ENCODE assay signal across 8 mouse cellular contexts in genomic region chrX:144317548-144318163, GRCm38 (mm10). TPM values are rescaled to one million over a fixed set of nuclear protein-coding genes. Genes with fewer than 3 reads are reported as not detected.
DNase-seq lines count a peak whose midpoint lies in the region; ATAC-seq and TF ChIP-seq lines count a peak whose summit lies in the region.

Gene Alg13, plus strand, starts transcription at chrX:144317804.

- H3K4me2 ChIP-seq in embryonic facial prominence, embryonic 13.5 days: peak within 1 kb of the TSS; percentile 75
- H3K4me2 ChIP-seq in limb, embryonic 12.5 days: peak within 1 kb of the TSS; percentile 75
- H3K4me2 ChIP-seq in midbrain, embryonic 14.5 days (ENCODE audit: low read length): peak within 1 kb of the TSS; percentile 79

- 0 out of 2 replicates have a peak, but pooled peaks have one; percentile 11 for TF ChIP-seq EP300 in heart, adult 2 months (IDR thresholded peaks at IDR 0.05; ENCODE audit: insufficient read depth, low read depth, low read length)

- H3K27ac ChIP-seq in embryonic facial prominence, embryonic 13.5 days: peak within 1 kb of the TSS; percentile 71
- peak within 1 kb of the TSS; percentile 47 for H3K27ac ChIP-seq in heart, adult 2 months
- H3K27ac ChIP-seq in limb, embryonic 12.5 days: peak within 1 kb of the TSS; percentile 82
- peak within 1 kb of the TSS; percentile 32; the same call in 1 of the 2 replicates for H3K27ac ChIP-seq in midbrain, embryonic 14.5 days (replicated peaks; ENCODE audit: low read depth, low read length)

- H3K9me3 ChIP-seq in embryonic facial prominence, embryonic 13.5 days: no peaks in the 10 kb centered on the region
- H3K9me3 ChIP-seq in limb, embryonic 12.5 days: no peaks in the 10 kb centered on the region
- H3K9me3 ChIP-seq in midbrain, embryonic 14.5 days (ENCODE audit: control insufficient read depth, low read length): no peaks in the 10 kb centered on the region

- peak within 1 kb of the TSS; percentile 75 for H3K9ac ChIP-seq in embryonic facial prominence, embryonic 13.5 days
- H3K9ac ChIP-seq in heart, adult 2 months (ENCODE audit: low read depth, low read length): peak within 1 kb of the TSS; percentile 76
- H3K9ac ChIP-seq in limb, embryonic 12.5 days (replicated peaks): peak within 1 kb of the TSS; percentile 71
- peak within 1 kb of the TSS; percentile 54 for H3K9ac ChIP-seq in midbrain, embryonic 14.5 days (replicated peaks; ENCODE audit: low read length)

- H3K4me1 ChIP-seq in embryonic facial prominence, embryonic 13.5 days: no peaks in the 10 kb centered on the region
- no peaks in the 10 kb centered on the region for H3K4me1 ChIP-seq in heart, adult 2 months (ENCODE audit: control insufficient read depth, insufficient read depth, low read length)
- H3K4me1 ChIP-seq in limb, embryonic 12.5 days (replicated peaks): no peaks in the 10 kb centered on the region
- no peaks in the 10 kb centered on the region for H3K4me1 ChIP-seq in midbrain, embryonic 14.5 days (ENCODE audit: control insufficient read depth, insufficient read depth, low read length)

- peak within 1 kb of the TSS; percentile 61 for H3K4me3 ChIP-seq in embryonic facial prominence, embryonic 13.5 days
- H3K4me3 ChIP-seq in heart, adult 2 months: peak within 1 kb of the TSS; percentile 65
- H3K4me3 ChIP-seq in limb, embryonic 12.5 days (replicated peaks): peak within 1 kb of the TSS; percentile 61
- peak within 1 kb of the TSS; percentile 52 for H3K4me3 ChIP-seq in midbrain, embryonic 14.5 days (replicated peaks; ENCODE audit: low read depth, low read length)

- intact Hi-C loops in heart, adult 2 months (cut with DNase I): no loop called here

- ATAC-seq in embryonic facial prominence, embryonic 13.5 days (ENCODE audit: insufficient number of reproducible peaks, insufficient read depth, low FRiP score, low TSS enrichment, low read depth): peak; percentile 78
- ATAC-seq in limb, embryonic 12.5 days (ENCODE audit: insufficient number of reproducible peaks, insufficient read depth, low FRiP score, low TSS enrichment, low read depth): peak; percentile 82
- peak; percentile 91 for ATAC-seq in midbrain, embryonic 14.5 days (ENCODE audit: low FRiP score, low TSS enrichment)

- no peaks in the 10 kb centered on the region for H3K79me2 ChIP-seq in heart, adult 2 months (replicated peaks; ENCODE audit: control insufficient read depth, insufficient read depth, low read length)

- 30% methylated on average over 43 of the region's 47 CpGs for WGBS in embryonic facial prominence, embryonic 13.5 days
- WGBS in heart, adult 2 months: 12% methylated on average over 46 of the region's 47 CpGs
- 16% methylated on average over 45 of the region's 47 CpGs for WGBS in limb, embryonic 12.5 days
- WGBS in midbrain, embryonic 14.5 days: 29% methylated on average over 46 of the region's 47 CpGs

- TF ChIP-seq POLR2A in heart, adult 2 months (IDR thresholded peaks at IDR 0.05; ENCODE audit: insufficient read depth, low read depth, low read length): no peak

- 0 out of 2 replicates have a peak, but pooled peaks cover 12% of the 10 kb centered on the region for H3K27me3 ChIP-seq in embryonic facial prominence, embryonic 13.5 days
- no peaks in the 10 kb centered on the region for H3K27me3 ChIP-seq in heart, adult 2 months (ENCODE audit: control insufficient read depth, insufficient read depth, low read length)
- peaks cover 15% of the 10 kb centered on the region for H3K27me3 ChIP-seq in limb, embryonic 12.5 days
- H3K27me3 ChIP-seq in midbrain, embryonic 14.5 days (ENCODE audit: control insufficient read depth, insufficient read depth, low read length): no peaks in the 10 kb centered on the region

- peak; percentile 82 for DNase-seq in 3T3-L1 (ENCODE audit: low read depth, low spot score)
- peak; percentile 41 to 44 for DNase-seq in adrenal gland, postnatal 4 days (ENCODE audit: low spot score in 2 of 2)
- peak; percentile 81 to 82 for DNase-seq in heart, adult 2 months
- peak; percentile 51 to 75 for DNase-seq in kidney, adult 8-10 months
- DNase-seq in midbrain, embryonic 14.5 days: peak; percentile 92
- peak; percentile 46 to 61 for DNase-seq in spleen, adult 18-20 months

- no peak for TF ChIP-seq CTCF in heart, adult 2 months (IDR thresholded peaks at IDR 0.05)

- no peaks in the 10 kb centered on the region for H3K36me3 ChIP-seq in embryonic facial prominence, embryonic 13.5 days
- H3K36me3 ChIP-seq in heart, adult 2 months (ENCODE audit: control insufficient read depth, insufficient read depth, low read length): no peaks in the 10 kb centered on the region
- no peaks in the 10 kb centered on the region for H3K36me3 ChIP-seq in limb, embryonic 12.5 days
- no peaks in the 10 kb centered on the region for H3K36me3 ChIP-seq in midbrain, embryonic 14.5 days (ENCODE audit: control insufficient read depth, insufficient read depth, low read length)

RNA-seq across cellular contexts. Expression of gene Alg13, which starts in this region (rescaled TPM):
- total RNA-seq in adrenal gland, postnatal 4 days (2021): 10 to 100 TPM; 16.7 to 18.6 TPM
- 17.5 and 21.8 TPM in 2 replicates for polyA plus RNA-seq in embryonic facial prominence, embryonic 13.5 days (2015; fragmentation: Nextera tagmentation; extraction: Ambion mirVana)
- total RNA-seq in heart, adult 2 months (2021): 1 to 10 TPM; 5.8 TPM
- polyA plus RNA-seq in heart, adult 2 months (2012; rRNA removed): 2.7 and 3.6 TPM in 2 replicates
- polyA plus RNA-seq in limb, embryonic 12.5 days (2016; fragmentation: Nextera tagmentation; extraction: Ambion mirVana): 30.2 and 31.8 TPM in 2 replicates
- polyA plus RNA-seq in midbrain, embryonic 14.5 days (2014; fragmentation: Nextera tagmentation; extraction: Ambion mirVana): 11.1 and 11.9 TPM in 2 replicates

Comparison
In these comparisons a context has a peak if more than half of its experiments do, and no peak if none do; other contexts are left out.
1. Peak in every context shown above with its lines: DNase-seq, ATAC-seq, H3K4me3 ChIP-seq and H3K27ac ChIP-seq.
2. H3K27ac ChIP-seq: peak in every context shown above with its lines; median percentile 82 in limb, embryonic 12.5 days; 71 in embryonic facial prominence, embryonic 13.5 days; 47 in heart, adult 2 months; 32 in midbrain, embryonic 14.5 days.